Mouse (Mus musculus): Measurements from ENCODE around the gene Ints3. TPM values are rescaled to one million over a fixed set of nuclear protein-coding genes. Genes with fewer than 3 reads are reported as not detected.

Ints3 gene
- total RNA-seq, 2 experiments from 2014 or later = 65.1 to 68.4 TPM

DNA sequence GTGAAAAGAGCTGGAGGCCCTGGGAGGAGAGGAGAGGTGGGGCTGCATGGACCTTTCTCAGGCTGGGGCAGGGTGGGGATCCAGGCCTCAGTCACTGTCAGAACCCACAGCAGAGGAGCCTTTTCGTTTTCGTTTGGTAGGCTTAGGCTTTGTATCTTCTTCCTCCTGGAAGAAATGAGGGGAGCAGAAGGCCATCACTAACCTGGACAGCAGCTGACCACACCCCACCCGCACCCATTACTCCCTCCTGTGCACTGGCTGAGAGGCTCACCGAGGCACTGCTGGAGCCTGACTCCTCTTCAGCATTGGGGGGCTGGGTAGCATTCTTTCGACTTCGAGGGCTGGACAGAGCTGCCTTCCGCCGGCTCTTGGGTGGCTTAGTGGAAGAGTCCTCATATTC lies 41.5 kb downstream of the Ints3 start:
- DNase-seq (ENCODE audit: low spot score in 2 of 2) = no peak

GRCm38 (mm10) chr3:90391004-90391403 lies 42.4 kb downstream of the Ints3 start:
- DNase-seq (ENCODE audit: low spot score in 2 of 2) = no peak

DNA sequence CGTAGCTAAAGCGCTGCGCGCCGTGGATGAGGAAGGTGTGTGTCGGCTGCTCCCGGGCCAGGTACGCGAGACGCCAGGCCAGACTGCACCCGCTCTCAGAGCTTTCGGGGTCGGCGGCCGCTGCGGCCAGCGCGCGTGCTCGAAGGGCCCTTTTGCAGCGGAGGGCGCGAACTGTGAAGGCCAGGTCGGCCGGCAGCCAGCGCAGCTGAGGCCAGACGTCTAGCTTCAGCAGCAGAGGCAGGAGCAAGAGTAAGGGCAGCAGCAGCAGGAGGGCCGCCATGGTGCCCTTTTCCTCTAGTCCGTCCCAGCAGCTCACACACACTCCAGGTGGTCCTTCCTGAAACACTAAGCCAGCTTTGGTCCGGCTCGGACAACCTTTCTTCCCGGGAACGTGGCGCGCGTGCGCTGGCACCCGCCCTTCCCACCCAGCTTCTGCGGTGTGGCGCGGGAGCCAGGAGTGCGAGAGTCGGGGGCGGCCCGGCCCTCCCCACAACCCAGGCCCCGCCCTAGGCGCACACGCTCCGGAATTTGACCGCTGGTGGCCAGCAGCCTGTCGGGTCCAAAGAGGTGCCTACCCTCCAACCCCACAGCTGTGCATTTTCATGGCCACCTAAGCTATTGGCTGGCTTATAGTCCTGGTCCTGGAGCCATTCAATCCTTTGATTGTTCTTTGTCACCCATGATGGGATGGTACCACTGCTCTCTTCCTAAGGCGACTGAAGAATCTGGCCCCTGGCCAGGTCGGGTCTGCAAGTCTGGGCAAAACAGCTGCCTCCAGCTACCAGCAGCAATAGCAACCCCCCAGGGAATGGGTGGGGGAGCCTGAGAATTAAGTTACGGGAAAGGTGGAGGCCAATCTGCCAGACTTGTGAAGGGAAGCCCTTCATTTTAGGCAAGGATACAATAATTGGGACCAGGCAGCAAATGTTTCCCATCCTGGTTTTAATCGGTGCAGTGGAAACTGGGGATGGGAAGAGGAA lies 43.6 kb downstream of the Ints3 start, which contains the start of gene Slc27a3:
TSS of gene Slc27a3 (minus strand) at position 428 of the 980 bp plus-strand sequence.
- DNase-seq (ENCODE audit: low spot score in 2 of 2) = peak in 1 of 2 experiments; percentile 27

DNA sequence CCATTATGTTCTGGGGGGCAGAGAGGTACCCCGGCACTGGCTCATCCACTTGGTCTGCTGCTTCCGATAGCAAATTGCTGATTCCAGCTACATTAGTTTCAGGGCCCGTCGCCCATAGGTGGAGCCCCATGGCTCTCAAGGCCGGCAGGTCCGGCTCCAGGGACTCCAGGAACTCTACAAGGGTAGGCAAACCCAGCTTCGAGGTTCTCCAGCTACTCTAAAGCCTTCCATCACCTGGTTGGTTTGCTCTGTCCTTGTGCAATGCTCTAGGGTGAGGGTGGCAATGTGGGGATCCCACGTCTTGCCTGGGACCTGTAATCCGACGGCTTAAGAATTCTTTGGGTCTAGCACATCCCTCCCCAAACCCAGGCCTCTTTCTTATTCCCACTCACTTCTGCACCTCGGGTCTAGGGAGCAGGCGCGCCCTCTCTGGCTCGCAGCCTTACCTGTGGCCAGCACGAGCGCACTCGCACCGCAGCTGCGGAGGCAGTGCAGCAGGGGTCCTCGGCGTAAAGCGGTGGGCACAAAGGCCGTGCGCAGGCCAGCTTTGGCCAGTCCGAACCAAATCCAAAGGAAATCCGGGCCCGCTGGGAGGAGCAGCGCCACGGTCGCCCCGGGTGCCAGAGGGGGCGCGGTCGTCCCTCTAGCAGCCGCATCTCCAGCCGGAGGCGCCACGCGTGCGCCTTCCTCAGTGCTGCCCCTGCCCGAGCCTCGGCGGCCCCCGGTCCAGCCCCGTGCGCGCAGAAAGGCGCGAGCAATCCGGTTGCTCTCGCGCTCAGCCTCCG lies 44.5 kb downstream of the Ints3 start:
- DNase-seq (ENCODE audit: low spot score in 2 of 2) = peak in 1 of 2 experiments; percentile 39

- peak in 1 of 2 experiments; percentile 35 for DNase-seq (ENCODE audit: low spot score in 2 of 2)
Measured at GRCm38 (mm10) chr3:90388192-90388591, 45.2 kb downstream of the Ints3 start.

GRCm38 (mm10) chr3:90387483-90387882 lies 45.9 kb downstream of the Ints3 start:
- peak; percentile 39 to 77 for DNase-seq (ENCODE audit: low spot score in 2 of 2)

DNA sequence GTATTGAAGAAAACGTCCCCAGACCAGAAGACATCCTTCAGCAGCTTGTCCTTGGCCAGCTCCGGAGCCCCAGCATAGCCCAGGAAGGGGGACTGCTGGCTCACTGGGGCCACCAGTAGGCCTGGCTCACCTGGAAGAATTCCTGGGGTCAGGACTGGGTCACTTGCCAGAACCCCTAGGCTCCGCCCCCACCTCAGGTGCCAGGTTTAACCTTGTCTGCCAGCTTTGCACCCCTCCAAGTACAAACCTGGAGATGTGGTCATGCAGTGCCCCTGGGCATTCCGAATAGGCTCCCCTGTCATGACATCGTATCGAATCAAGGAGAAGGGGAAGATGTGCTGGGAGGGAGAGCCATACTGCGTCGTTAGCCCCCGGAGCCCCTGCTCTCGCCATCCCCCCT lies 46.6 kb downstream of the Ints3 start:
- DNase-seq (ENCODE audit: low spot score in 2 of 2) = no peak

DNA sequence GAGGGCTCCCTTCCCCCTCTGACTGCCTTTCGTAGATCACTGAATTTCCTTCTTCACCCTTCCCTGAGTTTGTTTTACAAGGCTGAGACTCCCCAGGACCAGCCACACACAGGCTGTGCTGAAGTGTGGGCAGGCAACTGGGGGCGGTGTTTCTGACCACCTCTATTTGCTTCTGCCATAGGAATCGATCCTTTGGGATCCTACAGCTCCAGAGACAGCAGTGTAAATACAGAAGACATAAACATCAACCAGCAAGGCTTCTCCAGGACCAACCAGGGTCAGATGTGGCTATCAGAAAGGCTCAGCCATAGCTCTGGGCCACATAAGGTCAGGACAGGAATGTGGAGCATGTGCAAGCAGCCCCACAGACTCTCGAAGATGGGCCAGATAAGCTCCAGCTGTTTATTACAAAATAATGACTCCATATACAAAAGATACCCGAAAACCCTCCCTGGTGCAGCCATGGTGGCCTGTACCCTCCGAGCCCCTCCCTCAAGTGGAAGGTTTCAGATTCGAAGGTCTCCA lies 48.5 kb downstream of the Ints3 start:
- no peak for DNase-seq (ENCODE audit: low spot score in 2 of 2)

DNA sequence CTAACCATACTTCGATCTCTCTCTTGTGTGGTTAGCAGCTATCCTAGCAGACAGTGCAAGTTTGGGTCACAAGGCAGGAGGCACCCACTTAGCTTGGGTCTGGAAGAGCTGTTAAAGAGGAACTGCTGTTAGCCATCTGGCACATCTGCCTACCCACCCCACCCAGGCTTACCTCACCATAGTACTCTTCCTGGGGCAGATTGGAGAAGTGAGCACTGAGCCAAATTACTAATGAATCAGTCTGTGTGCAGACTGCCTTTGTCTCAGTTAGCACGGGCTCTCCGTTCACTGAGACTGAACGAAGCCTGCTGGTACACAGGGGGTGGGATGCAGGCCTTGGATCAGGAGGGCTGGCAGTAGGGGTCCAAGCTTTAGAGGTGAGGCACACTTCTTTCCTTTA lies 49.7 kb downstream of the Ints3 start:
- peak; percentile 45 to 73 for DNase-seq (ENCODE audit: low spot score in 2 of 2)

DNA sequence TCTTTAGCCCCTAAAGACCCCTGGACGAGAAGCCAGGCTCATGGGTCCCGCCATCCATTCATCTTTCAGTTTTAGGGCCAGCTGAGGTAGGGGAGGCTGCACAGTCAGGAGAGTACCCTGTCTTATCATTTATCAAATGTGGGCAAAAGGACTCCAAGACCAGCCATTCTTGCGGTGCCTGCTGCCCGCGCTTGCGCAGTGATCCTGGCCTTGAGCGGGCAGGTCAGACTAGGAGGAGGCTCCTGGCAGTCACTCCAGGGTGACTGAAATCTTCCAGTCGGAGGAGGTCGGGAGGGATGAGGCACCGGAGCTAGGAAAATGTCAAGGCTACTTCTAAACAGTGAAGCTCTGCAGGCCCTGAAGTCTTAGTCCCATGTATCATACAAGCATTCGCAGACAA lies 51.7 kb downstream of the Ints3 start:
- DNase-seq (ENCODE audit: low spot score in 2 of 2) = no peak

GRCm38 (mm10) chr3:90378496-90378895 lies 54.9 kb downstream of the Ints3 start:
- DNase-seq (ENCODE audit: low spot score in 2 of 2) = no peak

- DNase-seq (ENCODE audit: low spot score in 2 of 2) = no peak
Measured at GRCm38 (mm10) chr3:90376247-90376585, 57.2 kb downstream of the Ints3 start.

DNA sequence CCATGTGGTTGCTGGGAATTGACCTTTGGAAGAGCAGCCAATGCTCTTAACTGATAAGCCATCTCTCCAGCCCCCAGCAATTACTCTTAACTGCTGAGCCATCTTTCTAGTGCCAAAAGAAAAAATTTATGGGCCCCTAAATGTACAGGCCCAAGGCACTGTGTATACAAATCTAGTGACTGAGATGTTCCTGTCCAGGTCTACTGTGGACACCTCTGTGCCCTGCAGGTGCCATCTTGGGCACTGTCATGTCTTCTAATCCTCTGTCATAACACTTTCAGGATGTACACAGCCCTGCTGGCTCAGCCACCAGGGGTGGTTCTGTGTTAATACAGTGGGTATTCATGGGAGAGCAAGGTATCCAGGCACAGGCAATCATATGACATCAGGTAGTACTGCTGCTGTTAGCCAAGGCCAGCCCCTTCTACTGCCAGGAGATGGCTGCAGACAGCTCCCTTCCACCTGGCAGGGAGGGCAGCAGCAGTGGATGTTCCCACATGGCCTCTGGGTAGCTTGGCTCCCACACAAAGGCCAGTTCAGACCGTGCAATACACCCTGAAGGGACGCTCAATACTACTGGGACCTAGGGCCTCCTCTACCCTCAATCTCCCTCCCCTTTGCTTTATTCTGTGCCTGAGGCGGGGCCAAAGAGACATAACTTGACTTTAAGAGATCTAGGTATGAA lies 57.7 kb downstream of the Ints3 start:
- no peak for DNase-seq (ENCODE audit: low spot score in 2 of 2)

DNA sequence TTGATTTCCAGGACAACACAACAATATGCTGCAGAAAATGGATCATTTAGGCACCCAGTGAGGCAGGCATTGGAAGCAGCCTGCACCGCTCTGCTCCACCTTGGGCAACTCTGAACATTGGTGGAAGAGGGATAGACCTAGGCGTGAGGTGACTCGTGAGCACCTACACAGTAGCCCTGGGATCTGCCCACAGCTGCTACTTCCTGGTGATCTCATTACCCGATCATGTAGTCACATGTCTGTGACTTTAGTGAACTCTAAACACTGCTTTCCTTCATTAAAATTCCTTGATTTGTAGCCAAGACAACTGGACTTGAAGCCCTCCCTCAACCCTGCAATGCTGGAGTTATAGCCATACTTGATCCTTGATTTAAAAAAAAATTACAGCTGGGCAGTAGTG lies 59.1 kb downstream of the Ints3 start:
- DNase-seq (ENCODE audit: low spot score in 2 of 2) = no peak

DNA sequence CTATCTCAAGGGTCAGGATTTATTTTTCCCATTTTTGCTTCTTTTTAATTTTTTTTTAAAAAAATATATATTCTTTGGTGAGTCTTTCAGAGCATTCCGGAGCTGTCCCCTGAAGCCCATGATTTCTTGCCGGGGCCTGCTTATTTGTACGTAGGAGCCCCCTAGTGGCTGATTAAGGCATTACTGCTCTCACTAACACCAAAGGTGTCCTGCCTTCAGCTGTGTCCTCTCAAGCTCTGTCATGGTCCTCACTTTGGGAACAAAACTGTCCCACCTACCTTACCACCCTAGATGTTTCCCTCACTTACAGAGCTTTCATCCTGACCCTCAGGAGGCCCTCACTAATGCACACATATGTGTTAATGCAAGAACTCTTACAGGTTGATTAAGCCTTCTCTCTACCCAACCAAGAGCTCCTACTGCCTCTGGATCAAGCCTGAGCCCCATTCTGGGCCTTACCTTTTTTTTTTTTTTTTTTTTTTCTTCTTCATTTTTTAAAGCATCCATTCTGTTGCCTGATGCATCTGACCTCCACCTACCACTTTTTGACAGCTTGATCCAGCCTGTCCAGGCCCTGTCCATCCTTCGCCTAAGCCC lies 59.9 kb downstream of the Ints3 start:
- DNase-seq (ENCODE audit: low spot score in 2 of 2) = peak; percentile 70 to 94

DNA sequence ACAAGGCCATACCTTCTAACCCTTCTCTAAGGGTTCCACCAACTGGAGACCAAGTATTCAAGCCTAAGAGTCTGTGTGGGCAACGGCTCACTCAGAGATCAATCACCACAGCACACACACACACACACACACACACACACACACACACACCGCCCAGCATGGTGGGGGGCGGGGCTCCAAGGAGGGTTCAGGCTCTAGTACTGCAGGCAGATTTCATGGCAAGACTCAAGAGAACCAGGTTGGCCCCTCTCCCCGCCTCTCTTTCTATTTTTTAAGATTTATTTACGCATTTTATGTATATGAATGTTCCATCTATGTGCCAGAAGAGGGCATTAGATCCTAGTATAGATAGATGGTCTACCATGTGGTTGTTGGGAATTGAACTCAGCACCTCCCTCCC lies 60.6 kb downstream of the Ints3 start:
- no peak for DNase-seq (ENCODE audit: low spot score in 2 of 2)

DNA sequence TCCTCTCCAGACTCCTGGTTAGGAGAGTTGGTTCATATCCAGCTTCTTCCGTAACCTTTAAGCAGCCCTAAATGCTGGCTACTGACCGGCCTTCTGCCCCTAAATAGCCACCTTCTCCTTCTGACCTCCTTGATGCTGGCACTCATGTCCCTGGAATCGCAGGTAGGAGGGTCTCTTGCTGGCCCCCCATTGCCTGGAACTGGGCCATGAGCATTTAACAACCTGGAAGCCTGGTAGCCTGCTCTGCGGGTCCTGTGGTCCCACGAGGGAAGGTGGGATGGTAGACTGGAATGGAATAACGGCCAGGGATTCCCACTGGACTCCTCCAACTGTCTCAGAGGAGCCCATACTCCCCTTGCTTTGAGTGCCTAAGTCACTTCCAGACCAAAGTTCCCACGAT lies 61.6 kb downstream of the Ints3 start:
- no peak for DNase-seq (ENCODE audit: low spot score in 2 of 2)

GRCm38 (mm10) chr3:90369041-90369440 lies 64.4 kb downstream of the Ints3 start:
- no peak for DNase-seq (ENCODE audit: low spot score in 2 of 2)

DNA sequence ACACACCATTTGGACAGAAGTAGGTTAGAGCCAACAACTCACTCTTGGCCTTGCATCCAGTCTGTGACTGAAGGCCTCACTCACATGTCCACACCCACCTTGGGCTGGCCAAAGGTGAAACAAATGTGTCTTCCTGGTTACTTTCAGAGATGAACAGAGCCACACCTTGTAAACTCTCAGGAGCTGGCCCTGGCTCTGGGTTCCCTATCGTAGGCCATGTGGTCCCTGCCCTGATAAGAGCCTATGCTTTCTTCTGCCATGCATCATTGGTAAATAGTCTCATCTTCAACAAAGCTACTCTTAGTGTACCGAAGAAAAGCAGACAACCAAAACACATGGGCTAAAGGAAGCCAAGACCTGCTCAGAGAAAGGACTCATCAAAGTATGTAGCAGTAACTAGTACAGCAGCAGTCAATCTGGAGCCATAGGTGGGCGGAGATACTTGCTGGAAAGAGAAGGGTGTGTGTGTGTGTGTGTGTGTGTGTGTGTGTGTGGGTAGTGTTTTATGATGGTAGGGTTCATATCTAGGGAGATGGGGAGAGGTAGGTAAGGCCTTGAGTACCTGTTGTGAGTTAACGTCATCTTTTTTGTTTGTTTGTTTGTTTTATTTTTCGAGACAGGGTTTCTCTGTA lies 66.3 kb downstream of the Ints3 start:
- no peak for DNase-seq (ENCODE audit: low spot score in 2 of 2)

GRCm38 (mm10) chr3:90362346-90362745 lies 71.1 kb downstream of the Ints3 start:
- no peak for DNase-seq (ENCODE audit: low spot score in 2 of 2)

All from layer of hippocampus, adult 18-20 months (tissue).